Mouse (Mus musculus): ENCODE results near the gene Whrn. TPM values are rescaled to one million over a fixed set of nuclear protein-coding genes. Genes with fewer than 3 reads are reported as not detected.
A peak's percentile ranks its signal among the peaks of the same experiment; 100 is the strongest.

The Whrn gene
- polyA plus RNA-seq, 1 experiment from 2014 or later = 5.9 TPM

DNA sequence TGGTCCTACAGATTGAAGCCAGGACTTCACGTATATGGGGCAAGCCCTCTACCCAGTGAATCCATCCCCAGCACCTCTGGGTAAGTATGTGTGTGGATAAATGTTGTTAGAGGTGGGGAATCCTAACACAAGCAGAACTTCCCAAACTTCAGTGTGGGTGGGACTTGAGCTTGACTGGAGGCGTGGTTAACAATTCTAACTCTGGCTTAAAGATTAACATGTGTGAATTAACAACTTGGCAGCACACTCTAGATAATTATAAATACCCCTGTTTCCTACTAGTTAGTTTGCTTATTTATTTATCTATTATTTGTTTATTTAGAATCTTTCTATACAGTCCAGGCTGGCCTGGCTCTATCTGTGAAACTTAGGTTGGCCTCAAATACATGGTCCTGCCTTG, 7.9 kb downstream of the Whrn start:
- ATAC-seq (ENCODE audit: low FRiP score) (no peak), DNase-seq (ENCODE audit: low spot score) (no peak)
- no peaks in the 10 kb centered on the region for H3K9me3 ChIP-seq (ENCODE audit: control insufficient read depth, low read length)
- WGBS = 93% methylated on average over 2 of the region's 2 CpGs
- no peak overlapping the region for H3K9ac ChIP-seq (ENCODE audit: low read depth, low read length)
- H3K27ac ChIP-seq (ENCODE audit: low read depth, low read length) = no peak overlapping the region
- H3K4me3 ChIP-seq (ENCODE audit: low read depth, low read length) = no peak overlapping the region
- no peaks in the 10 kb centered on the region for H3K27me3 ChIP-seq (ENCODE audit: control insufficient read depth, insufficient read depth, low read length)
- no peak overlapping the region for H3K4me2 ChIP-seq (replicated peaks; ENCODE audit: low read depth, low read length)
- H3K4me1 ChIP-seq (replicated peaks; ENCODE audit: control insufficient read depth, insufficient read depth, low read length) = peaks cover 4% of the 10 kb centered on the region; the same call in 1 of the 2 replicates
- no peaks in the 10 kb centered on the region for H3K36me3 ChIP-seq (ENCODE audit: control insufficient read depth, insufficient read depth, low read length)

DNA sequence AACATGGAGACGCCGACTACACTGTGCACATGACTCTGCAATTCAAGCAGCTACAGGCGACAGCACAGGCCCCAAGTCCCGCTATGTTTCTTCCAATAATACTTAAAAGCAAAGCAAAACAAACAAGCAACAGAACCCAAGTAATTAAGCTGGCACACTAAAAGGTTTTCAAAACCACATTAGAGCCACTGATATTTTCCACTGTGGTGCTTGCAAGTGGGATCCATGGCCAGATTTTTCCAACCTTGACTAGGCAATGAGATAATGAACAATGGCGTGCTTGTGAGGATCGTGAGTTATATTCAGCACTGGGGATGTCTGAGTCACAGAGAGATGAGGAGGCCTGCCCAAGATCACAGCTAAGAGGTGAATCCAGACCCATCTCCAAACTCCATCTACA, 8.5 kb downstream of the Whrn start:
- DNase-seq (ENCODE audit: low spot score) (no peak), ATAC-seq (ENCODE audit: low FRiP score) (no peak)
- Histone ChIP-seq H3K9ac (ENCODE audit: low read depth, low read length) (no peak overlapping the region), H3K27ac (ENCODE audit: low read depth, low read length) (no peak overlapping the region), H3K27me3 (ENCODE audit: control insufficient read depth, insufficient read depth, low read length) (no peaks in the 10 kb centered on the region), H3K9me3 (ENCODE audit: control insufficient read depth, low read length) (no peaks in the 10 kb centered on the region), H3K4me2 (replicated peaks; ENCODE audit: low read depth, low read length) (no peak overlapping the region), H3K36me3 (ENCODE audit: control insufficient read depth, insufficient read depth, low read length) (no peaks in the 10 kb centered on the region), H3K4me3 (ENCODE audit: low read depth, low read length) (no peak overlapping the region), H3K4me1 (replicated peaks; ENCODE audit: control insufficient read depth, insufficient read depth, low read length) (peaks cover 3% of the 10 kb centered on the region; the same call in 1 of the 2 replicates)
- WGBS = 82% methylated on average over 6 of the region's 6 CpGs

DNA sequence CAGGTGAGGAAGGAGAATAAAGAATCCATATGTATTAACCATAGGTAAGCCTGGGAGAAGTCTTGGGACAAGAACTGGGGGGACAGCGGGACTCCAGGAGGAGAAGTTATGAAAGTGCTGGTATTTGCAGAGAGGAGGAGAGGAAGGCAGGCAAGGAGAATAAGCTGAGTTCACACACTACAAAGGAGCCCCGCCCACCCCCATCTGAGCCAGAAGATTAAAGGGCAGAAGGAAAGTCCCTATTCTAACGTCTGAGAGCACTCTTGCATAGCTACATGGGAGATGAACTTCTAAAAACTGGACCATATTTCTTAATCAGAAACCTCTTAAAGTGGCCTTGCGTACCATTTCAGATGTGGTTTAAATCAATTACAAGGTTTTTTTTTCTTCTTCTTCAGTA, 9.3 kb downstream of the Whrn start:
- ATAC-seq (ENCODE audit: low FRiP score) (no peak), DNase-seq (ENCODE audit: low spot score) (no peak)
- Histone ChIP-seq H3K4me1 (replicated peaks; ENCODE audit: control insufficient read depth, insufficient read depth, low read length) (peaks cover 3% of the 10 kb centered on the region; the same call in 1 of the 2 replicates), H3K27ac (ENCODE audit: low read depth, low read length) (no peak overlapping the region), H3K36me3 (ENCODE audit: control insufficient read depth, insufficient read depth, low read length) (no peaks in the 10 kb centered on the region), H3K4me3 (ENCODE audit: low read depth, low read length) (no peak overlapping the region), H3K9me3 (ENCODE audit: control insufficient read depth, low read length) (no peaks in the 10 kb centered on the region), H3K9ac (ENCODE audit: low read depth, low read length) (no peak overlapping the region), H3K27me3 (ENCODE audit: control insufficient read depth, insufficient read depth, low read length) (no peaks in the 10 kb centered on the region), H3K4me2 (replicated peaks; ENCODE audit: low read depth, low read length) (no peak overlapping the region)
- 49% methylated on average over 4 of the region's 4 CpGs for WGBS

GRCm38 (mm10) chr4:63483741-63484140, 12.1 kb downstream of the Whrn start:
- Histone ChIP-seq H3K4me2 (replicated peaks; ENCODE audit: low read depth, low read length) (no peak overlapping the region), H3K27ac (ENCODE audit: low read depth, low read length) (no peak overlapping the region), H3K36me3 (ENCODE audit: control insufficient read depth, insufficient read depth, low read length) (no peaks in the 10 kb centered on the region), H3K9me3 (ENCODE audit: control insufficient read depth, low read length) (no peaks in the 10 kb centered on the region), H3K4me1 (replicated peaks; ENCODE audit: control insufficient read depth, insufficient read depth, low read length) (peaks cover 5% of the 10 kb centered on the region), H3K27me3 (ENCODE audit: control insufficient read depth, insufficient read depth, low read length) (no peaks in the 10 kb centered on the region), H3K4me3 (ENCODE audit: low read depth, low read length) (no peak overlapping the region), H3K9ac (ENCODE audit: low read depth, low read length) (no peak overlapping the region)
- DNase-seq (ENCODE audit: low spot score) = no peak
- 50% methylated on average over 7 of the region's 7 CpGs for WGBS
- ATAC-seq (ENCODE audit: low FRiP score) = no peak

DNA sequence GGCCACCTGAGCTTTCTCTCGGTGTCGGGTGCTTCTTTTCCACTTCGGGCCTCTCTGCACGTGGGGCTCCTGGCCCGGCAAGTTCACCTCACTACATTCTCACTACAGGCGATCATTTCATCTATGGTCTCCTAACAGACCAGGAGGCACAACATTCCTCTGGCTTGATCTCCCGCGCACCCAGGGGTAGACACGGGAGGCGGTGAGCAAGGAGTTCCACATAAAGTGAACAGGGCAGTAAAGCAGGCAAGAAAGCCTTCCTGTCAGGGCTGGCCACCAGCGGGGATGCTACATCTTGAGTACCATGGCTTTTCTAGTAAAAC, 15.0 kb downstream of the Whrn start:
- Histone ChIP-seq H3K4me3 (ENCODE audit: low read depth, low read length) (no peak overlapping the region), H3K9ac (ENCODE audit: low read depth, low read length) (no peak overlapping the region; the same call in 1 of the 2 replicates), H3K27me3 (ENCODE audit: control insufficient read depth, insufficient read depth, low read length) (no peaks in the 10 kb centered on the region), H3K27ac (ENCODE audit: low read depth, low read length) (peak overlapping the region; percentile 58), H3K4me2 (replicated peaks; ENCODE audit: low read depth, low read length) (no peak overlapping the region), H3K9me3 (ENCODE audit: control insufficient read depth, low read length) (no peaks in the 10 kb centered on the region), H3K36me3 (ENCODE audit: control insufficient read depth, insufficient read depth, low read length) (no peaks in the 10 kb centered on the region), H3K4me1 (replicated peaks; ENCODE audit: control insufficient read depth, insufficient read depth, low read length) (peaks cover 2% of the 10 kb centered on the region; the same call in 1 of the 2 replicates)
- ATAC-seq (ENCODE audit: low FRiP score) (peak; percentile 10; the same call in 1 of the 2 replicates), DNase-seq (ENCODE audit: low spot score) (no peak)
- 48% methylated on average over 11 of the region's 11 CpGs for WGBS

DNA sequence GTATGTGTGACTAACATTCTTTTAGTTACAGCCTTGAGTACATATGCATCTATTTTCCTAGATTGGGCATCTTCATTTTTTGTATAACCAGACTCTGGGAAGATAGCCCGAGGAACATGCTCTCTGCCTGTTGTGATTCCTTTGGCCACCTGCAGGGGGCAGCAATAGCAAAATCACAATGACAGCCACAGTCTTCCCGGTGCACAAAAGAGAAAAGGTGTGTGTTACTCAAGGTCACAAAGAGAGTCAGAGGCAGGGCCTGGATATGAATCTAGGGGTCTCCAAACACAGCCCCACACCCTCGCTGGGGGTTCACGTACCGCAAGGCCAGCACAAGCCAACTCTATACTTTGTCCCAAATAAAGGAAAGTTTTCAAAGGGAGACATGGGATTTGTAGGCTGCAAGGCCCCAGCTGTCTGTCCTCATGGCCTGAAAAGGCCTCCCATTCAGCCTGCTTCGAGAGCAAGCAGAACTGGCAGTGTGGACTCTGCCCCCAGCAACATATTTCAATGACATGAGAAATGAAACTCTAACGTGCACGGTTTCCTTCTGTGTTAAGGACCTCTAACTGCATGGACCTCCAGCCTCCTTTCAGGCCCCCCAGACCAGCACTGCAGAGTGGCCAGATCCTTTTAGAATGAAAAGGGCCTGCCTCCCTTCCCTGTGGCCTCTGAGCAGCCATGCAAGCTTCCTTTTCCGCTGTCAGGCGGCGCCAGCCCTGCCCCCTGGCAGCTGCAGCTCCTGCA, 15.5 kb downstream of the Whrn start:
- Histone ChIP-seq H3K9me3 (ENCODE audit: control insufficient read depth, low read length) (no peaks in the 10 kb centered on the region), H3K4me1 (replicated peaks; ENCODE audit: control insufficient read depth, insufficient read depth, low read length) (peaks cover 2% of the 10 kb centered on the region; the same call in 1 of the 2 replicates), H3K9ac (ENCODE audit: low read depth, low read length) (no peak overlapping the region; the same call in 1 of the 2 replicates), H3K36me3 (ENCODE audit: control insufficient read depth, insufficient read depth, low read length) (no peaks in the 10 kb centered on the region), H3K4me3 (ENCODE audit: low read depth, low read length) (no peak overlapping the region), H3K27me3 (ENCODE audit: control insufficient read depth, insufficient read depth, low read length) (no peaks in the 10 kb centered on the region), H3K27ac (ENCODE audit: low read depth, low read length) (peak overlapping the region; percentile 58), H3K4me2 (replicated peaks; ENCODE audit: low read depth, low read length) (no peak overlapping the region)
- WGBS = 32% methylated on average over 11 of the region's 11 CpGs
- DNase-seq (ENCODE audit: low spot score) (peak; percentile 70), ATAC-seq (ENCODE audit: low FRiP score) (peak; percentile 48; the same call in 1 of the 2 replicates)

GRCm38 (mm10) chr4:63478036-63478435, 17.8 kb downstream of the Whrn start:
- H3K27me3 ChIP-seq (ENCODE audit: control insufficient read depth, insufficient read depth, low read length) = no peaks in the 10 kb centered on the region
- ATAC-seq (ENCODE audit: low FRiP score) (no peak), DNase-seq (ENCODE audit: low spot score) (no peak)
- no peak overlapping the region for H3K9ac ChIP-seq (ENCODE audit: low read depth, low read length)
- no peak overlapping the region for H3K27ac ChIP-seq (ENCODE audit: low read depth, low read length)
- H3K36me3 ChIP-seq (ENCODE audit: control insufficient read depth, insufficient read depth, low read length) = no peaks in the 10 kb centered on the region
- peaks cover 2% of the 10 kb centered on the region; the same call in 1 of the 2 replicates for H3K4me1 ChIP-seq (replicated peaks; ENCODE audit: control insufficient read depth, insufficient read depth, low read length)
- WGBS = 85% methylated on average over 7 of the region's 7 CpGs
- no peak overlapping the region for H3K4me2 ChIP-seq (replicated peaks; ENCODE audit: low read depth, low read length)
- no peaks in the 10 kb centered on the region for H3K9me3 ChIP-seq (ENCODE audit: control insufficient read depth, low read length)
- no peak overlapping the region for H3K4me3 ChIP-seq (ENCODE audit: low read depth, low read length)

DNA sequence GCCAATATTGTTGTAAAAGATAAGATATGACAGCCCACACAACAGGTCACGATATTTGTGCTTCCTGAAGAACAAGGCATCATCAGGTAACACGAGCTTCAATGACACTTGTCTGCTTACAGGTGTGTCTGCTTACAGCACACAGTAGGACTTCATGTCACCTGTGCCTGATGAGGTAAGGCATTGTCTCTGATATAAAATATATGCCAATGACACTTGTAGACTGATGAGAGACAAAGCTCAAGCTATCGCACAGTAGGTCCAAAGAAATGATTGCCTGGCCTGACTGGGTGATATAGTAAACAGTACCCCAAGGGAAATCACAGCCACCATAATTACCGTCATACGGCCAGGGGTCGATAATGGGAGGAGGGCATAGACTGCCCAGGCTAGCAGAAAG, 18.9 kb downstream of the Whrn start:
- H3K4me2 ChIP-seq (replicated peaks; ENCODE audit: low read depth, low read length) = no peak overlapping the region
- no peaks in the 10 kb centered on the region for H3K27me3 ChIP-seq (ENCODE audit: control insufficient read depth, insufficient read depth, low read length)
- DNase-seq (ENCODE audit: low spot score) = no peak
- peaks cover 2% of the 10 kb centered on the region; the same call in 1 of the 2 replicates for H3K4me1 ChIP-seq (replicated peaks; ENCODE audit: control insufficient read depth, insufficient read depth, low read length)
- H3K9ac ChIP-seq (ENCODE audit: low read depth, low read length) = no peak overlapping the region
- H3K9me3 ChIP-seq (ENCODE audit: control insufficient read depth, low read length) = no peaks in the 10 kb centered on the region
- no peak for ATAC-seq (ENCODE audit: low FRiP score)
- no peaks in the 10 kb centered on the region for H3K36me3 ChIP-seq (ENCODE audit: control insufficient read depth, insufficient read depth, low read length)
- H3K4me3 ChIP-seq (ENCODE audit: low read depth, low read length) = no peak overlapping the region
- no peak overlapping the region for H3K27ac ChIP-seq (ENCODE audit: low read depth, low read length)
- WGBS = 93% methylated on average over 6 of the region's 6 CpGs

DNA sequence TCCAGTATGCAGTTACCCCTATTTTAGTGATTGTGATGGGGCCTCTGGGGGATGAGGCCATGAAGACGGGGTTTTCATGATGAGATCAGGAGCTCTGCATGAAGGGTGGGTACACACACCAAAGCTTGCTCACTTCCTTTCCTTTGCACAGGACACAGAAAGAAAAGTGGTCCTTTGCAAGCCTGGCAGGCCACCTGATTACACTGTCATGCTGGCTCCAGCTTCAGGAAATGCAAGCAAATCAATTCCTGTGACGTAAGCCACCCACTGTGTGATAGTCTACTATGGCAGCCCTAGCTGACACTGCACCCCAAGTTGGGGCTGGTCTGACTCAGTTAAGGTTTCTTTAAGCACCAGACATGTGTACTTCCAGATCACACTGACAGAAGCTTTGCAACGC, 20.6 kb downstream of the Whrn start:
- Histone ChIP-seq H3K4me3 (ENCODE audit: low read depth, low read length) (no peak overlapping the region), H3K4me1 (replicated peaks; ENCODE audit: control insufficient read depth, insufficient read depth, low read length) (no peaks in the 10 kb centered on the region), H3K36me3 (ENCODE audit: control insufficient read depth, insufficient read depth, low read length) (no peaks in the 10 kb centered on the region), H3K27me3 (ENCODE audit: control insufficient read depth, insufficient read depth, low read length) (no peaks in the 10 kb centered on the region), H3K9ac (ENCODE audit: low read depth, low read length) (no peak overlapping the region), H3K9me3 (ENCODE audit: control insufficient read depth, low read length) (no peaks in the 10 kb centered on the region), H3K27ac (ENCODE audit: low read depth, low read length) (no peak overlapping the region), H3K4me2 (replicated peaks; ENCODE audit: low read depth, low read length) (no peak overlapping the region)
- ATAC-seq (ENCODE audit: low FRiP score) (no peak), DNase-seq (ENCODE audit: low spot score) (no peak)
- 76% methylated on average over 3 of the region's 3 CpGs for WGBS
